Mouse (Mus musculus): ENCODE data around the gene Sephs2.

The Sephs2 gene

DNA sequence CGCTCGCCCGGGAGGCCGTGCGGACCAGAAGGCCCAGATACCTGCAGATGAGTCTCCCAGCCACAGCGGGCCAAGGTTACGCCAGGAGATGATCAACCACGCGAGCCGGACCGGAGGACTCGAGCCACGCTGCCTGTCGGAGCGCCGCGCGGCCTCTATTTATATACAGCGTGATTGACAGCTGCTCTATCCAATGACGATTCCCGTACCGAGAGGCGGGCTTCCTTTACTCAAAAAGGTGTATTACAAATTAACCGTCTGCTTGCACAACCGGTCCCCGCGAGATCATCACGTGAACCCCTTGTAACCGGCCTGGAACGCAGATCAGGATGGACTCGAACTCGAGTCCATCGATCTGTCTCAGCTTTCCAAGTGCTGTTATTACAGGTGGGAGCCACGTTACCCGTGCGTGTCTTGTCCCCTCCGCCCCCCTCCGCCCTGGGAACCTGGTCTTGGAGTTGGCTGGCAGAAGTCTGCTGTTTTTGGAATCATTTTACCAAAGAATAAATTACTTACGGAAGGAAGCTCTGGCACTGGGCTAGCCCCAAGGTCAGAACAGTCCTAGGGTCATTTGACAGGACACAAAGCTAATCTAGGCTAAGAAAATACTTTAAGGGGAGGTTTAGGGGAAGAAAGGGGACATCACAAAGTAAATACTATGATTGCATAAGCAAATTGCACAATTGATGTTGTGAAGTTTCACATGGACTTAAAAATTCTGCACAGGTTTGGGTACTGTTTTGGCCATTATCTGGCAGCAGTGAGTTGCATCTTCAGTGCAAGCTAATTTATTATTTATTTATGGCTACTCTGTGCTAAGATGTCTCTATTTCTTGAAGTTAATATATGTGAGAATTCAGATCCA is at the start of gene Sephs2:
TSS of gene Sephs2 (minus strand) at position 131 of the 865 bp plus-strand sequence.
- in situ Hi-C loops (cut with MboI; ENCODE audit: unreplicated experiment in 2 of 2) = loop anchor here (5.0 to 25.0 kb wide), 2 partner anchors 33 to 213 kb away; partner anchors contain the start of gene Fbrs (in 1 of the 2)

DNA sequence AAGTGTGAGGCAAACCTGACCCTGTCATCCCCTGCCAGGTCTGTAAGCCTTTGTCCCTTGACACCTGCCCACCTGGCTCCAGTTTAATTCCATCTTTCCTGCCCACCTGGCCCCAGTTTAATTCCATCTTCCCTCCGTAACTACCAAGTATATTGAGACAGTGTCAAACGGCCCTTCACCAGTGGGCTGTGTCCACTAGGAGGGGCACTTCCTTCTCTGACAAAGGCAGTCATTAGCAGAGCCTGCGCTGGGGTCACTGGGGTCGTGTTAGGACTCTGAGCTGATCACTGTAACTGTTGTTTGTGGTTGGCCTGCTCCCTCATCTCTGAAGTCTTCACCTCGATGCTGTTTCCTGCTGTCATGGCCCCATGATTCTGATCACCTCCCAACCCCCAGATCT is 48.2 kb upstream of the Sephs2 start:
- in situ Hi-C loops (cut with MboI; ENCODE audit: unreplicated experiment in 2 of 2) = no loop called here

DNA sequence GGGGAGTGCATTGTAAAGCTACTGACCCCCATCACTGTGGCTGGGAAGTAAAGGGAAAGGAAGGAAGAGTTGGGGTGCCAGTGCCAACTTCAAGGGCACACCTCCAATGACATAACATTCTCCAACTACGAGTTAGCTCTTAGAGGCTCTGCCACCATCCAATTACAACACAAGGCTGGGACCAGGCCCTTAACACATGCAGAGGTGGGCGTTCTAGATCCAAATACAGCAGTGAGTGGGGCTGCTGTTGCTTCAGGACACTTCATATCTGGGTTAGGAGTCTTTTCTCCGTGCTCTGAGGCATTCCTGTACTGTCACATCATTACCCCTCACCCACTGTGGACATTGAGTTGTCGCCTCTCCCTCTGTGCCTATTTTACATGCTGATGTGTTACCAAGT is 47.3 kb upstream of the Sephs2 start:
- in situ Hi-C loops (cut with MboI; ENCODE audit: unreplicated experiment in 2 of 2) = no loop called here

DNA sequence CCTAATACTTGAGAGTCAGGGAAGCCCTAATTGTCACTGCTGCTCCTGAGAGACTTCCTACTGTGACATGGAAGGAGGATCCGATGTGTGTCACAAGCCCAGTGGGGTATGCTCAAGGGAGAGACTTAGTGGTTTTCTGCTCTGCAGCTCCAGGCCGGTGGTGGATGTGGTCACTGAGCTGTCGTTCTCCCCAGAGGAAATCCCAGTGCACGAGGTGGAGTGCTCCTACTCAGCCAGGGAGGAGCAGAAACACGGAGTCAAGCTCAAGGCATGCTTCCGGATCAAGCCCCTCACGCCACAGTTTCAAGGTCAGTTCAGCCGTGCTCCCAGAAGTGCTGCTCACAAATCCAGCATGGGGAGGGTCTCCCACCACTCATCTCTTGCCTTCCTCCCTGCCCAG is 40.1 kb upstream of the Sephs2 start:
- in situ Hi-C loops (cut with MboI; ENCODE audit: unreplicated experiment in 2 of 2) = no loop called here

DNA sequence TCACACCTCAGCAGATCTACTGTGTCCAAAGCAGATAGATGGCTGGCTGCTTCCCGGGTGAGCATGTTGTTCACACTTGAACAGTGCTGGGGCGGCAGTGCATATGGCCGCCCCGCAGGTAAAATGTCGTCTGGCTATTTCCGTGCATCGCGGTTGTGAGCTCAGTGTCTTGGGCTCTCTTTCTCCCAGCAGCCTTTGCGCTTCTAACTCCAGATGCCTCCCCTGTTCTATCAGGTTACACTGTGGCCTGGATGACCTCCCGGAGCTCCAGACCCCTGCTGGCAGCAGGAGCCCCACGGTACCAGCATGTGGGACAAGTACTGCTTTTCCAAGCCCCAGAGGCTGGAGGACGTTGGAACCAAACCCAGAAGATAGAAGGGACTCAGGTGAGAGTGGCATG is 36.1 kb upstream of the Sephs2 start:
- in situ Hi-C loops (cut with MboI; ENCODE audit: unreplicated experiment in 2 of 2) = loop anchor here (5.0 kb wide), 2 partner anchors 32 to 38 kb away; partner anchors contain the start of gene Sephs2 (in 1 of the 2)

DNA sequence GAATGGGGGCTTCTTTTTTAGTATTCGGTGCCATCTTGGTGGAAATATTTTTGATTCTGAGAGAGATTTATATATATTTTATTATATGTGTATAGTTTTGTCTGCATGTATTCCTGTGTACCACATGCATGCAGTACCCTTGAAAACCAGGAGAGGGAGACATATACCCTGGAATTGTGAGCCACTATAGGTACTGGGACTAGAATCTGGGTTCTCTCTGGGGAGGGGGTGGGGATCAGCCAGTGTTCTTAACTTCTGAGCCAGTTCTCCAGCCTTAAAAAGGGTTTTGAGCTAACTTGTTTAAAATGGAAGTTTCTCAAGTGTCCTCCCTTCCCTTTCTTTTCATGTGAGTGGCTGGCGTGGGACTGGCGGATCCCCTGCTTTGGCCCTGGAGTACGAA is 35.0 kb upstream of the Sephs2 start:
- in situ Hi-C loops (cut with MboI; ENCODE audit: unreplicated experiment in 2 of 2) = loop anchor here (5.0 kb wide), 2 partner anchors 33 to 37 kb away; partner anchors contain the start of gene Sephs2 (in 1 of the 2)

DNA sequence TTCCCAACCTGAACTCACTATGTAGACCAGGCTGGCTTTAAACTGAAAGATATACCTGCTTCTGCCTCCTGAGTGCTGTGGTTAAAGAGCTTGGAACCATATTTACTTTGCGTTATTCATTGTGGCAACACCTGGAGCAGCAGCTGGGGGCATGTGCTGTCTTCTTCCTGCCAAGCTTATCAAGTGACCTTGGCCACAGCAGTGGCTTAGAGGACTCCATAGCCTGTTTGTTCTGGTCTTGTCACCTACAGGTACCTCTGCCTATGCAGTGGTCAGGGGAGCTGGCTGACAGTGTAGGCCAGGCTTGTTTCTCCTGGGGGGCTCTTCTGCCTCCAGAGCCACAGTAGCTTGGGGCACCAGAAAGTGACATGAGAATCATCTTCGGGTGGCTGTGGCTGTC is 34.6 kb upstream of the Sephs2 start:
- in situ Hi-C loops (cut with MboI; ENCODE audit: unreplicated experiment in 2 of 2) = loop anchor here (5.0 kb wide), 2 partner anchors 34 to 36 kb away; partner anchors contain the start of gene Sephs2 (in 1 of the 2)

DNA sequence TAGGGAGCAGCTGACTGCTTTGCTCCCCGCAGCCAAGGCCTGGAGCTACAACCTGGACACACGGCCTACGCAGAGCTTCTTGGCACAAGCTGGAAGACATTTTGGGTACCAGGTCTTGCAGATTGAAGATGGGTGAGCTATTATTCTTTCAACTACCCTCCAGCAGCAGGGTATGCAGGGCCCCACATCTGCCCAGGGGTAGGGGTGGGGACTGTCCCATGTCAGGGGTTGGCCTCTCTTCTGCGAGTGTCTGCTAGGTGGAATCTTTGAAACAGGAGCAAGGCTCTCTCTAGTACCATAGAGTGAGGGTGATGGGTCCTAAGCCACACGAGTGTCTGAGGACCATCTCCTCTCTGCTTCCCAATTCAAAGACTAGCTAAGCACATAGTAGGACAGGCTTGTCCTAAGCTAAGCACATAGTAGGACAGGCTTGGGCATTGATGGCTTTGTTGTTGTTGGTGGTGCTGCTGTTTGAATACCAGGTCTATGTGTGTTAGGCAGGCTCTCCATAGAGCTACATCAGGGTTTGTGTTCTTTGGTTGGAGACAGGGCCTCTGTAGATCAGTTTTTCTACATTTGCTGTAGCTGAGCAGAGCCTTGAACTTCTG is 23.8 kb upstream of the Sephs2 start:
- in situ Hi-C loops (cut with MboI; ENCODE audit: unreplicated experiment in 2 of 2) = no loop called here

DNA sequence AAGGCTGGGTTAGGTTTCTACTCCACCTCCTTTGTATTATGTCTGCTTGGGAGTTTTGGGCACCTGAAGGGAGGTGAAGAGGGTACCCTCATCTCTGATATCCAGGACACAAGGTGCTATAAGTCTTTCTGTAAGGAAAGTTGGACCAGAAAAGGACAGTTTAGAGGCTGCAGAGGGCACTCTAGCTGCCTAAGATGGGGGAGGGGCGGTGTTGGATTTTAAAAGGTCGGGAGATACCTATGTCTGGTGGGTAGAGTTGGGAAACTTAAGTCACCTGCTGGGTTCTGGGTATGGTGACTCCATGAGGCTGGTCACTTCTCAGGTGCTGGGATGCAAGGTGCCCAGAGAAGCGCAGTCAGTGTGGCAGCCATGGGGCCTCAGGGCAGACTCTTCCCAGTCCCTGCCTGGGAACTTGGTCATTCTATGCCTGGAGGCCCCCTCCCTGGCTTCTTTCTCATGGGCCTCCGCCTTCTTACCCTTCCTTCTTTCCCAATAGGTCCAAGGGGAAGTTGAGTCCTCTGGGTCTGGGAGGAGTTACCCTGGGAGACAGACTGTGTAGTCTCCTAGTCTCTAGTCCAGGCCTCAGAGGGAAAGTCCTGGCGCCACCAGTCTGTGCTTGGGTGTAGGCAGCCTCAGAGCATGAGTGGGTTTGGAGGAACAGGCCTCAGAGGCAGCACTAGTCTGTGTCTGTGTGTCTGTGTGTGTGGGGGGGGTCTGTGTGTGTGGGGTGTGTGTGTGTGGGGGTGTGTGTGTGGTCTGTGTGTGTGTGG is 23.1 kb upstream of the Sephs2 start:
- in situ Hi-C loops (cut with MboI; ENCODE audit: unreplicated experiment in 2 of 2) = no loop called here

DNA sequence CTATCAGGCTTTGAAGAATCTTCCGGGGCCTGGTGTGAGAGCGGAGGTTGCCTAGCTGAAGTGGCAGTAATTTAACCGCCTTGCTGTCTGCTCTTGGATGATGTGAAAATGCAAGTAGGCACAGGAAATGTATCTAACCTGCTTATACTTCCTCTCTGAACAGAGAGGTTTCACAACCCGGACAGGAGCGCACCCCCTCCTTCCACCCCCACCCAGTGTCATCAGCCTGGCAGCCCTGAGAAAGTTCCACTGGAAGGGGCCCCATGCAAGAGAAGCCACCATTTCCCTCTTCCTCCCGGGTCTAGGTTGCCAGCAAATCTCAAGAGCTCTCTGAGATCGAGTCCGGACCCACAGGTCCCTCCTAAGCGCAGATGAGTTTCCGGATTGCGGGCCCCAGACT is 22.2 kb upstream of the Sephs2 start, which contains the start of gene Itgal:
TSS of gene Itgal (plus strand) at position 163 of the 400 bp plus-strand sequence.
- in situ Hi-C loops (cut with MboI; ENCODE audit: unreplicated experiment in 2 of 2) = no loop called here

DNA sequence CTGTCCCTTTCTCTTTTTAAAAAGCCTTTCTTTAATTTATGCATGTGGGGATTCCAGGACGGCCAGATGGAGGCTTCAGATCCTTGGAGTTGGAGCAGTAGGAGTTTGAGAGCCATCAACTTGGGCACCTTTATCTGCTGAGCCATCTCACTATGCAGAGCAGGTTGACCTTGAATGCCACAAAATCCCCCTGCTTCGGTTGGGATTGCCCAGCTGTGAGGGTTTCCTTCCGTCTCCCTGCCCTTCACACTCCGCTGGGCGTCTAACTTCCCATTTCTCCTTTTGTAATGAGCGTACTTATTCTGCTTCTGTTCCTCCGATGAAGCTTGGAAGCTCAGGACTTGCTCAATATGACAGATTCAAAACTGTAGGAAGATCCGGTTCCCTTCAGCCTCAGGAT is 16.3 kb upstream of the Sephs2 start:
- in situ Hi-C loops (cut with MboI; ENCODE audit: unreplicated experiment in 2 of 2) = no loop called here

DNA sequence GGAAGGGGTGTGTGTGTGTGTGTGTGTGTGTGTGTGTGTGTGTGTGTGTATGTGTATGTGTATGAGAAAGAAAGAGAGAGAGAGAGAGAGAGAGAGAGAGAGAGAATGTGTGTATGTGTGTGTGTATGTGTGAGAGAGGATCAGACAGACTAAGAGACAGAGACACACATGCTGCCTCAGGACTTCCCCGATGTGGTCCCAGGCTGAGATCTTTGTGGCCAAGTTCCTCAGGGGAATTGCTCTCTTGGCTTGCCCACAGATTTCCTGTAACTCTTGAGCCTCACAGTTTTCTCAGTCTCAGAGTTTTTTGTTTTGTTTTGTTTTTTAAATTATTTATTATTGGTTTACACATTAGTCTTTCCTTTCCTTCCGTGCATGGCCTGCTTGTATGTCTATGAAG is 15.5 kb upstream of the Sephs2 start:
- in situ Hi-C loops (cut with MboI; ENCODE audit: unreplicated experiment in 2 of 2) = no loop called here

DNA sequence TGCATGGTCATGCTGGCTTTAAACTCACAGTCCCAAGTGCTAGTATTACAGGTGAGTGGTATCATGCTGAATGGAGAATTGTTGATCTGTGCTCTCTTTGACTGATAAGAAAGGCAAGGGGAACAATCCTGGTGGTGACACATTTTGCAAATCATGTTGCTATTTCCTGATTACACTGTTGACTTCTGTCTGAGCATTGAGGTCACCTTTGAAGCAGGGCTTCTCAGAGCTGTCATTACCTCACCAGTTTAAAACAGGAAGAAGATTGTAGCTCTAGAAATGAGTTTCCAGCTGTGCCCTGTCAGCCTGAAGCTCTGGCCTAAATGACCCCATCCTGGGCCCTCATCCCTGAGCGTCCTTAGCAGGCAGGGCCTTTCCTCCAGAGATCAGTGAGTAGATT is 14.1 kb upstream of the Sephs2 start:
- in situ Hi-C loops (cut with MboI; ENCODE audit: unreplicated experiment in 2 of 2) = no loop called here

DNA sequence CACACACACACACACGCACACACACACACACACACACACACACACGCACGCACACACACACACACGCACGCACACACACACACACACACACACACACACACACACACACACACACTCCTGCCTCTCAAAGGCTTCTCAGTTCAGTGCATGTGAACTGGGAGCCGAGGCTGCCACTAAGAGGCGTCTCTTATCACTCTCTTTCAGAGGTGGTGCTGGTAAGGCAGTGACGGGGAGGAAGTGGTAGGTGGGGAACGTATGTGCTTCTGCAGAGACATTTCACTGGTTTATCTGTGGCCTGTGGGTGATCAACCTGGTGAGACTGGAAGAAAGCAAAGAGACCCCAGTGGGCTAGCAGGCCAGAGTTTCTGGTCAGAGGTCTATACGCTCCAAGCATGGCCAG is 11.3 kb upstream of the Sephs2 start:
- in situ Hi-C loops (cut with MboI; ENCODE audit: unreplicated experiment in 2 of 2) = no loop called here

DNA sequence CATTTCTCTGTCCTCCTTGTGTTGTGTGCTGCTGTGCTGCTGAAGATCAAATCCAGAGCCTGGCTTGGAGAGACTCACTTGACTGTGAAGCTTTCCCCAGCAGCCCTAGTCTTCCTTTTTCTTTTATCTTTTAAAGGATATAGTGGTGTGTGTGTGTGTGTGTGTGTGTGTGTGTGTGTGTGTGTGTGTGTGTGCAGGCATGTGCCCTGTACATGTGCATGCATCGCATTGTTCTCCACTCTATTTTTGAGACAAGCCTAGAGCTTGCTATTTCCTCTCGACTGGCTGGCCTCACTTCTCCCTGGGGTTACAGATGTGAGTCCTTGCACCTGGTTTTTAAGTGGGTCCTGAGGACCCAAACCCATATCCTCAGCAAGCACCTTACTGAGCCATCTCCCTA is 8.3 kb upstream of the Sephs2 start:
- in situ Hi-C loops (cut with MboI; ENCODE audit: unreplicated experiment in 2 of 2) = no loop called here

DNA sequence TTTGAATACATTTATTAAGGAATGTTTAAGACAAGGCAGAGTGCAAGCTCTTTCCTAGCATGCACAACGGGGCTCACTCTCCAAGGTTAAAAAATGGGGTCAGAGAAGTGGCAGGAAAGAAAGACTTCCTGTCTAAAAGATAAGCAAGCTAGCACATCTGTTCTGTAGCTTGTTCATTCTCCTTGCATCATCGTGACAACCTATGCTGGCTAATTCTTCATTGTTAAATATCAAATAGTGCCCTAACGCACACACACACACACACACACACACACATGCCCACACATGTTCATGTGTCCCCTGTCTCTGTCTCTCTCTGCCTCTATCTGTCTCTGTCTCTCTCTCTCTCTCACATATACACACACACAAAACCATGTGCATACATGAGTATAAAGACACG is 7.3 kb upstream of the Sephs2 start:
- in situ Hi-C loops (cut with MboI; ENCODE audit: unreplicated experiment in 2 of 2) = no loop called here

DNA sequence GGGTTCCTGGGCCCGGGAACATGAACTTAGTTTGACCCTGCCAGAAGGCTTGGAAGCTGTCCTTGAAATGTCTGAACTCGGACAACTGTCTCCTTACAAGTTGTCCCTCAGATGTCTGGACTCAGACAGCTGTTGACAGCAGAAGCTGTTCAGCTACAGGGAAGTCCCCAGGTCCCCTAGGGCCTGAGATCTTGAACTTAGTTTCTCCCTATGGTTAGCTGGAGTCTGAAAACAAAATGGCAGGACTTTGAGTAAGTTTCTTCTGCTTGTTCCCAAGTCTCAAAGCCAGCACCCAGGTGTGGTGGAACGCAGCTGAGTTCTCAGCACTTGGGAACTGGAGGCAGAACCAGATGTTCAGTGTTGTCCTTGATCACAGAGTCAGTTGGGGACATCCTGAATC is 6.2 kb upstream of the Sephs2 start:
- in situ Hi-C loops (cut with MboI; ENCODE audit: unreplicated experiment in 2 of 2) = no loop called here

DNA sequence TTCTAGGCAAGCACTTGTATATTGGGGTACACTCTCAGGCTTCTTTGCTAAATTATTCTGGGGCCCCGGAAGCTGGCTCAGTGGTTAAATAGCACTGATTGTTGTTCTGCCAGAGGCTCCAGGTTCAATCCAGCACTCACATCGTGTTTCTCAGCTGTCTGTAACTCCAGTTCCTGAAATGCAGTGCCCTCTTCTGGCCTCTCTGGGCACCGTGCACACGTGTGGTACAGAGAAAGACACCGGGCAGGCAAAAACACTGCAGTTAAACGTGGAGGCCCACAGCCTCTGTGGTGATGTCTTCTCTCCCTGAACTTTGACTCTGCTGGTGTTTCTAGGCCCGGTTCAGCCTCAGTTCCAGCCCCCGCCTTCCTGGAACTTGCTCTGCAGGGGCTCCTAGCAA is 4.5 kb upstream of the Sephs2 start:
- in situ Hi-C loops (cut with MboI; ENCODE audit: unreplicated experiment in 2 of 2) = no loop called here

DNA sequence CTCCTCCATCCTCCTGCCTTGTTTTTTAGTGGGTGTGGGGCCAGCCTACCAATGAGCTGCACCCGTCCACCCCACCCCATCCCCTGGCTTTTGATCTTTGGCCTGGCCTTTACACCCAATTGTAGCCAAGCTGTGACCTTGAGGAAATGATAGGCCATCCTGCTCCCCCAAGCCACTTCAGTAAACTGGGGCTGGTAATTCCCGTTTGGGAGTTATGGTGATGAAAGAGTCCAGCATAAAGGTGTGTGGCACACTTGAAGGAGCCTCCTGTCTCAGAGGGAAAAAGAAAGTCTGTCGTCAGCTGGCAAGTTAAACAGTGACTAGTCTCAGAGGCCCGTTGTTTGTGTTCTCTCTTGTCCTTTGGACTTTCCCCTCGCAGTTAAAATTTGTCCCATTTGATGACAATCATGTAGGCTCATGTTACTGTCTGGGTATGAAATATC is 2.7 kb upstream of the Sephs2 start:
- in situ Hi-C loops (cut with MboI; ENCODE audit: unreplicated experiment in 2 of 2) = no loop called here

DNA sequence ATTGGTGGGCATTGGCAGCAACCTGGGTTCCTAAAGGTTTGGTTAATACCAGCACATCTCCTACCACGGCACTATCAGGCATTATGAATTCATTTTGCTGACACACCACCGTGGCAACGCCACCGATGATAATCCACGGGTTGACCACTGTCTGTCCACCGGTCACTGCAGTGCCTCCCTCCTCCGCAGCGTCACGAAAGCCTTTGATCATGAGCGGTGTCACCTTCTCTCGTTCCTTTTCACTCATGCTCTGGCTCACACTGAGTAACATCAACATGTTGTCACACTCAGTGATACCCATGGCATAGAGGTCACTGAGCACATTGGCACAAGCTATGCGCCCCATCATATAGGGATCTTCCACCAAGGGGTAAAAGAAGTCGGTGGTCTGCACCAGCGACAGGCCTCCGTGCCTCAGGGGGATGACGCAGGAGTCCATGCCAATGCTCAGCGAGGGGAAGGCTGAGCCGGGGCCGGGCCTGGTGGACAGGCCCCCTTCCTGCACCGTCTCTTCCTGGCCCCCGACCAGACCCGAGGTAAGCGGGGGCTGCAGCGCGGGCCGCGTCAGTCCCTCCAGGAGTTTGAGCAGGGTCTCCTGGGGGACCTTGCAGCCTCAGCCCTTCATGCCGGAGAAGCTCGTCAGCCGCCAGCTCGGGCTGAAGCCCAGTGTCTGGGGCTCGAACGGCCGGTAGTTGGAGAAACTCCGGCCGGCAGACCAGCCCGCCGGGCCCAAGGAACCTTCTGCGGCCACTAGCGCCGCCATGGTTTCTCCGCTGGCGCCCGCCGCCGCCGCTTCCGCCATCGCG is 534 bp downstream of the Sephs2 start:
- in situ Hi-C loops (cut with MboI; ENCODE audit: unreplicated experiment in 2 of 2) = loop anchor here (5.0 to 25.0 kb wide), 2 partner anchors 34 to 214 kb away; partner anchors contain the start of gene Fbrs (in 1 of the 2)
